Mouse (Mus musculus): ENCODE measurements around the gene Nptxr. TPM values are rescaled to one million over a fixed set of nuclear protein-coding genes. Genes with fewer than 3 reads are reported as not detected.

The Nptxr gene
- polyA plus RNA-seq, 1 experiment from 2014 or later = 6.6 TPM

GRCm38 (mm10) chr15:79755176-79755575, 49.4 kb downstream of the Nptxr start:
- ChIA-PET POLR2A (no interaction called here), CTCF (interaction anchor here (1.0 kb wide), 1 partner anchor 75 kb away, joined by 3 read pairs; no protein-coding TSS in a partner anchor)
- DNase-seq (ENCODE audit: low read depth, low spot score) (no peak), ATAC-seq (no peak)
- no peaks in the 10 kb centered on the region for H3K27me3 ChIP-seq
- in situ Hi-C loops (cut with MboI; ENCODE audit: low pct_unique_long_range_greater_than_20kb) = no loop called here
- no peak for TF ChIP-seq CTCF (IDR thresholded peaks at IDR 0.05)

DNA sequence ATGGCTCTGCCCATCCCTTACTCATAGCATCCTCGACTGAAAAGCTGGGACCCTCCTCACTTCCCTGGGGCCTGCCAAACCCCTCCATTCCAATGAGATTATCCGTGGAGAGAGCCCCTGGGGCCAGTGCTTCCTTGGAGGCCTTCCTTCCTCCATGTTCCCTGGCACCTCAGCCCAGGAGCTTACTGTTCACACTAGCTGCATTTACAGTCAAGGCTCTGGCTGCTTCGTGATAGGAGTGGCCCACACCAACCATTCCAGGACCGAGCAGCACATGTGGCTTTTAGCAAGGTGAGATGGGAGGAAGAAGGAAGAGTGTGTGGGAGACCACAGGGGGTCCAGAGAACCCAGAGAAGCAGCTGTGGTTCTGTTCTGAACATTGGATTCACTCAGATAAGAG, 50.7 kb downstream of the Nptxr start:
- TF ChIP-seq CTCF (IDR thresholded peaks at IDR 0.05) = no peak
- CTCF ChIA-PET = interaction anchor here (0.8 to 2.8 kb wide), 8 partner anchors 9 to 187 kb away, joined by 3 to 16 read pairs (median 4); partner anchors contain the start of gene Sun2
- in situ Hi-C loops (cut with MboI; ENCODE audit: low pct_unique_long_range_greater_than_20kb) = no loop called here
- POLR2A ChIA-PET = no interaction called here
- no peaks in the 10 kb centered on the region for H3K27me3 ChIP-seq
- no peak for DNase-seq (ENCODE audit: low read depth, low spot score)
- ATAC-seq = no peak

DNA sequence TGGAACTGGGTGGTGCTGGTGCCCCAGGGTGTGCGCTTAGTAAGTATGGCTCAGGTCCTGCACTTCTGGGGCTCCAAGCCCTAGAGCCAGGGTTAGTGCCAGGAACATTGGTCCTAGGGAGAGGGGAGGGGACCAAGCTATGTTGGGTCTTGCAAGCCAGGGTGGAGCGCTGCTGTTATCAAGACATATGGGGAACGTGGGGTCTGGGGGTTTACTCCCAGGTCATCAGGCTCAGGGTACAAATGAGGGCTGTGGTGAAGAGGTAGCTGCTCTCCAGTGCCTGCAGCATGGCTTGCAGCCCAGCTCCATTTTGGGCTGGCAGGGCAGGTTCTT, 51.2 kb downstream of the Nptxr start:
- H3K27me3 ChIP-seq = no peaks in the 10 kb centered on the region
- TF ChIP-seq CTCF (IDR thresholded peaks at IDR 0.05) = no peak
- in situ Hi-C loops (cut with MboI; ENCODE audit: low pct_unique_long_range_greater_than_20kb) = no loop called here
- POLR2A ChIA-PET = no interaction called here
- CTCF ChIA-PET = interaction anchor here (0.9 to 2.8 kb wide), 11 partner anchors 9 to 187 kb away, joined by 3 to 16 read pairs (median 5); partner anchors contain the start of gene Sun2
- ATAC-seq = no peak
- DNase-seq (ENCODE audit: low read depth, low spot score) = no peak

DNA sequence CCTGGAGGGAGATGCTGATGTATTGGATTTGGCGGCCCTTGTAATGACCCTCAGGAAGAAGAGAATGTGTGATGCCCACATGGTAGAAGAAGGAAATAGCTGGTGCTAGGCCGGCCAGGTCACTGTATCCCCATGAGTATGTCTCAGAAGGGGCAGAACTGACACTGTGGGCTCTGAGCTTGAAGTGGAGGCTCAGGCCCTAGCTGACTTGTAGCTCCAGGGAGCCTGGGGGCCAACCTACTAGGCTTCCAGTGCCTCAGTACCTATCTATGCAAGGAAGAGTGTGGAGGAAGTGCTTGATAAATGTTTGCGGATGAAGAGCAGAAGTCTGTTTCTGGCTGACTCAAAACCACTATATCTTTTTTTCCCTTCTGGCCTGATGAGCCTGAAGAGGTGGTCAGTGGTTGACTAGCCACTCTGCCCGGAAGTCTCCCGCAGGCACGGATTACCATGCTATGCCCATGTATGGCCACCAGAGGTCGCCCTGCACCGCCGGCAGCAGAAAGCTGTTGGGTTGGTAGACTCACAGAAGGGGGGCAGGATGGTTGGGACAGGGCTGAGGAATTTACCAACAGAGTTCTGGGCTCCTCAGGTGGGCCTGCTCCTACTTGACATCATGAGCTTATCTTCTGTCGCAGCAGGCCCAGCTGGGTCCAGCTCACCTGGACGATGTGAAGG, 51.7 kb downstream of the Nptxr start:
- no peak for TF ChIP-seq CTCF (IDR thresholded peaks at IDR 0.05)
- ChIA-PET CTCF (interaction anchor here (0.9 to 2.8 kb wide), 12 partner anchors 10 to 188 kb away, joined by 3 to 16 read pairs (median 4); partner anchors contain the start of gene Sun2), POLR2A (interaction anchor here (1.5 kb wide), 1 partner anchor 22 kb away, joined by 6 read pairs; no protein-coding TSS in a partner anchor)
- DNase-seq (ENCODE audit: low read depth, low spot score) = no peak
- in situ Hi-C loops (cut with MboI; ENCODE audit: low pct_unique_long_range_greater_than_20kb) = no loop called here
- no peaks in the 10 kb centered on the region for H3K27me3 ChIP-seq
- ATAC-seq = peak; percentile 68

DNA sequence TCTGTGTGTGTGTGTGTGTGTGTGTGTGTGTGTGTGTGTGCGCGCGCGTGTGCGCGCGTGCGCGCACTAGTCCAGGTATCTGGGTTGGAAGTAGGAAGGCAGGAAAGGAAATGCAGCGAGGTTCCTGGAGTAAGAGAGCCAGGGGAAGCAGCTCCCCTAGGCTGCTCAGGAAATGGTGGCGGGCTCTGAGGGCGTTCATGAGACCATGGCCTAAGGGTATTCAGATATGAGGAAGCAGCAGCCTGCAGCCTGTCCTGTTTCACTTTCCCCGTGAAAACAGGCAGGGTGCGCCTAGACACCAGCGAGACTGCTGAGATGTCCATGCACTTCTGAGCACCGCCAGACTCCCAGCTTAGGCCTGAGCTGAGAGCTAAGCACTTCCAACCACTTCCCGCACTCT, 52.8 kb downstream of the Nptxr start:
- no peak for TF ChIP-seq CTCF (IDR thresholded peaks at IDR 0.05)
- ChIA-PET CTCF (interaction anchor here (1.3 to 2.8 kb wide), 4 partner anchors 11 to 17 kb away, joined by 3 to 16 read pairs (median 7); no protein-coding TSS in a partner anchor), POLR2A (interaction anchor here (0.6 to 1.5 kb wide), 2 partner anchors 23 to 253 kb away, joined by 4 to 6 read pairs; no protein-coding TSS in a partner anchor)
- ATAC-seq (no peak), DNase-seq (ENCODE audit: low read depth, low spot score) (no peak)
- in situ Hi-C loops (cut with MboI; ENCODE audit: low pct_unique_long_range_greater_than_20kb) = no loop called here
- no peaks in the 10 kb centered on the region for H3K27me3 ChIP-seq

GRCm38 (mm10) chr15:79750266-79750665, 54.3 kb downstream of the Nptxr start:
- DNase-seq (ENCODE audit: low read depth, low spot score) (no peak), ATAC-seq (no peak)
- in situ Hi-C loops (cut with MboI; ENCODE audit: low pct_unique_long_range_greater_than_20kb) = no loop called here
- ChIA-PET CTCF (no interaction called here), POLR2A (no interaction called here)
- no peaks in the 10 kb centered on the region for H3K27me3 ChIP-seq
- no peak for TF ChIP-seq CTCF (IDR thresholded peaks at IDR 0.05)

GRCm38 (mm10) chr15:79749162-79749561, 55.4 kb downstream of the Nptxr start:
- POLR2A ChIA-PET = no interaction called here
- CTCF ChIA-PET = interaction anchor here (1.4 kb wide), 1 partner anchor 192 kb away, joined by 4 read pairs; no protein-coding TSS in a partner anchor
- ATAC-seq (no peak), DNase-seq (ENCODE audit: low read depth, low spot score) (no peak)
- in situ Hi-C loops (cut with MboI; ENCODE audit: low pct_unique_long_range_greater_than_20kb) = loop anchor here (10.0 kb wide), 1 partner anchor 336 kb away; no protein-coding TSS in a partner anchor
- H3K27me3 ChIP-seq = no peaks in the 10 kb centered on the region
- no peak for TF ChIP-seq CTCF (IDR thresholded peaks at IDR 0.05)

DNA sequence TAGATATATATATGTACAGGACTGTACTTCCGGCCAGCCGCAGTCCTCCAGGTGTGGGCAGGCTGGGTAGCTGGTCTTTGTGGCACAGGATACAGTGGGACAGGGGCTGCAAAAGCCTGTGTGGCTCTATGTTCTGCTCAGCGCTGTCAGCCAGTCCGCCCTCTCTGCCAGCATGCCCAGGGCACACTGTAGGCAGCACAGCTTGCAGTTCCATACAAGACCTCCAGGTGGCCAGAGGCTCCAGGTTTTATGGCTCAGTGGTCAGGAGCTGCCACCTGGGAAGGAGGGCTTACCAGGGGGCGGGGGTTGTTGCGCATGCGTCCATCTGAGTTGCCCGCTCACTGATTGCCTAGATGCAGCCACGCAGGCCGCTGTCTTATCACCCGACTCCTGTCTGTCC, 56.6 kb downstream of the Nptxr start:
- DNase-seq (ENCODE audit: low read depth, low spot score) = no peak
- ATAC-seq = no peak
- in situ Hi-C loops (cut with MboI; ENCODE audit: low pct_unique_long_range_greater_than_20kb) = loop anchor here (10.0 kb wide), 1 partner anchor 337 kb away; no protein-coding TSS in a partner anchor
- no peak for TF ChIP-seq CTCF (IDR thresholded peaks at IDR 0.05)
- CTCF ChIA-PET = interaction anchor here (1.4 kb wide), 1 partner anchor 193 kb away, joined by 4 read pairs; no protein-coding TSS in a partner anchor
- H3K27me3 ChIP-seq = no peaks in the 10 kb centered on the region
- POLR2A ChIA-PET = no interaction called here

- CTCF ChIA-PET = no interaction called here
- TF ChIP-seq CTCF (IDR thresholded peaks at IDR 0.05) = no peak
- POLR2A ChIA-PET = no interaction called here
- ATAC-seq (no peak), DNase-seq (ENCODE audit: low read depth, low spot score) (no peak)
- no peaks in the 10 kb centered on the region for H3K27me3 ChIP-seq
- in situ Hi-C loops (cut with MboI; ENCODE audit: low pct_unique_long_range_greater_than_20kb) = loop anchor here (10.0 kb wide), 1 partner anchor 339 kb away; no protein-coding TSS in a partner anchor
Observed at GRCm38 (mm10) chr15:79745883-79746282, 58.7 kb downstream of the Nptxr start.

- no peak for TF ChIP-seq CTCF (IDR thresholded peaks at IDR 0.05)
- DNase-seq (ENCODE audit: low read depth, low spot score) (no peak), ATAC-seq (no peak)
- in situ Hi-C loops (cut with MboI; ENCODE audit: low pct_unique_long_range_greater_than_20kb) = loop anchor here (10.0 kb wide), 1 partner anchor 339 kb away; no protein-coding TSS in a partner anchor
- POLR2A ChIA-PET = no interaction called here
- CTCF ChIA-PET = no interaction called here
- H3K27me3 ChIP-seq = no peaks in the 10 kb centered on the region
Observed at GRCm38 (mm10) chr15:79745312-79745711, 59.3 kb downstream of the Nptxr start.

GRCm38 (mm10) chr15:79744742-79745141, 59.8 kb downstream of the Nptxr start:
- DNase-seq (ENCODE audit: low read depth, low spot score) (no peak), ATAC-seq (no peak)
- no peaks in the 10 kb centered on the region for H3K27me3 ChIP-seq
- ChIA-PET CTCF (no interaction called here), POLR2A (no interaction called here)
- TF ChIP-seq CTCF (IDR thresholded peaks at IDR 0.05) = no peak
- in situ Hi-C loops (cut with MboI; ENCODE audit: low pct_unique_long_range_greater_than_20kb) = loop anchor here (10.0 kb wide), 1 partner anchor 340 kb away; no protein-coding TSS in a partner anchor
